Mouse (Mus musculus) heart, adult 18-20 months (tissue): Measurements from ENCODE around the gene Hsd17b14. TPM values are rescaled to one million over a fixed set of nuclear protein-coding genes. Genes with fewer than 3 reads are reported as not detected.

Experiments
- DNase-seq, 2 experiments: peaks; one replicate each; pipeline ENCODE4 v3.0.0; 2021 to 2022; ENCODE audit warnings: mixed read lengths in 1 of 2
- total RNA-seq, 2 experiments: library from RNA; stranded (reverse); gene quantifications; 2 replicates each; pipeline ENCODE4 v1.2.3; 2021

Gene Hsd17b14
- total RNA-seq, 2 experiments from 2014 or later, result 0.41 TPM; not detected in 1

- DNase-seq, result peak; percentile 92 to 96
Measured at GRCm38 (mm10) chr7:45567780-45568516, 13.3 kb downstream of the Hsd17b14 start.

- DNase-seq, result no peak
Measured at GRCm38 (mm10) chr7:45568601-45569473, 14.1 kb downstream of the Hsd17b14 start.

GRCm38 (mm10) chr7:45570103-45570741, 15.5 kb downstream of the Hsd17b14 start, which contains the start of gene Bcat2:
Gene Bcat2, plus strand, starts transcription at chr7:45570153.
- peak; percentile 85 for DNase-seq

GRCm38 (mm10) chr7:45571966-45572365, 17.3 kb downstream of the Hsd17b14 start:
- no peak for DNase-seq

- no peak for DNase-seq
Measured at GRCm38 (mm10) chr7:45573954-45574353, 19.3 kb downstream of the Hsd17b14 start.

GRCm38 (mm10) chr7:45574472-45575379, 20.0 kb downstream of the Hsd17b14 start:
- no peak for DNase-seq

GRCm38 (mm10) chr7:45585923-45586322, 31.2 kb downstream of the Hsd17b14 start:
- no peak for DNase-seq

- no peak for DNase-seq
Measured at GRCm38 (mm10) chr7:45587631-45588592, 33.2 kb downstream of the Hsd17b14 start.

- DNase-seq, result peak; percentile 96 to 98
Measured at GRCm38 (mm10) chr7:45589173-45589572, 34.5 kb downstream of the Hsd17b14 start.

GRCm38 (mm10) chr7:45589898-45590297, 35.2 kb downstream of the Hsd17b14 start:
- DNase-seq, result no peak

- peak in 1 of 2 experiments; percentile 26 for DNase-seq
Measured at GRCm38 (mm10) chr7:45590874-45591273, 36.2 kb downstream of the Hsd17b14 start.

GRCm38 (mm10) chr7:45591880-45592279, 37.2 kb downstream of the Hsd17b14 start:
- DNase-seq, result peak in 1 of 2 experiments; percentile 54

- DNase-seq, result peak; percentile 79 to 84
Measured at GRCm38 (mm10) chr7:45593118-45593815, 38.6 kb downstream of the Hsd17b14 start.

GRCm38 (mm10) chr7:45595176-45595575, 40.5 kb downstream of the Hsd17b14 start:
- no peak for DNase-seq

- DNase-seq, result no peak
Measured at GRCm38 (mm10) chr7:45596107-45596506, 41.4 kb downstream of the Hsd17b14 start.

GRCm38 (mm10) chr7:45597013-45597412, 42.3 kb downstream of the Hsd17b14 start:
- DNase-seq, result no peak

- no peak for DNase-seq
Measured at GRCm38 (mm10) chr7:45597527-45597926, 42.8 kb downstream of the Hsd17b14 start.

- no peak for DNase-seq
Measured at GRCm38 (mm10) chr7:45598960-45599879, 44.5 kb downstream of the Hsd17b14 start.
